Mouse (Mus musculus) spleen, adult 2 months (tissue): ENCODE measurements around the gene Gpr107. TPM values are rescaled to one million over a fixed set of nuclear protein-coding genes. Genes with fewer than 3 reads are reported as not detected.

Experiments
- DNase-seq, 2 experiments: peaks; one replicate each; pipeline versions ENCODE4 v3.0.0 to v3.0.0-alpha.2; 2012 to 2021; ENCODE audit warnings: low spot score in 2 of 2, low read depth in 1 of 2
- H3K27ac ChIP-seq: fragments of 200-500 bp; 2 replicates; pipeline ENCODE4 v1.5.1; 2012; ENCODE audit warnings: low read length, inconsistent platforms; ENCODE audit not compliant: insufficient read depth
- H3K27me3 ChIP-seq: fragments of 200-500 bp; 2 replicates; pipeline ENCODE4 v1.6.1; 2012; ENCODE audit warnings: mild to moderate bottlenecking, moderate library complexity, low read length, inconsistent platforms; ENCODE audit not compliant: control insufficient read depth, insufficient read depth
- H3K36me3 ChIP-seq: fragments of 200-500 bp; 2 replicates; pipeline ENCODE4 v1.6.1; 2012; ENCODE audit warnings: mild to moderate bottlenecking, low read length, inconsistent platforms; ENCODE audit not compliant: control insufficient read depth, insufficient read depth
- H3K4me1 ChIP-seq: fragments of 200-500 bp; 2 replicates; pipeline ENCODE4 v1.6.1; 2011; ENCODE audit warnings: inconsistent platforms; ENCODE audit not compliant: control insufficient read depth, insufficient read depth, insufficient read length
- H3K4me3 ChIP-seq: fragments of 200-500 bp; 2 replicates; pipeline ENCODE4 v1.5.1; 2011; ENCODE audit warnings: mild to moderate bottlenecking, inconsistent platforms; ENCODE audit not compliant: insufficient read depth, insufficient read length; ENCODE audit errors: extremely low read depth
- CTCF ChIP-seq: fragments of 200-500 bp; IDR thresholded peaks from 2 replicates; pipeline ENCODE4 v1.5.1; 2011; ENCODE audit warnings: mild to moderate bottlenecking, inconsistent platforms; ENCODE audit not compliant: insufficient read depth, insufficient read length, insufficient replicate concordance; ENCODE audit errors: extremely low read depth
- POLR2A ChIP-seq: fragments of 200-500 bp; IDR thresholded peaks from 2 replicates; pipeline ENCODE4 v1.6.1; 2011; ENCODE audit warnings: low read depth, low read length, inconsistent platforms
- WGBS: fragments of 180-500 bp; shearing (Covaris S2); methylation state at CpG from one replicate; pipeline ENCODE4 v1.1.7; 2018; 5-methylcytosine and 5-hydroxymethylcytosine counted together
- polyA plus RNA-seq: library from polyadenylated mRNA; depleted of rRNA; stranded (reverse); fragments of >200 nt; gene quantifications from 2 replicates; pipeline ENCODE4 v1.2.3, GENCODE M21; 2012

The Gpr107 gene
- polyA plus RNA-seq, 1 experiment: 15.0 TPM

DNA sequence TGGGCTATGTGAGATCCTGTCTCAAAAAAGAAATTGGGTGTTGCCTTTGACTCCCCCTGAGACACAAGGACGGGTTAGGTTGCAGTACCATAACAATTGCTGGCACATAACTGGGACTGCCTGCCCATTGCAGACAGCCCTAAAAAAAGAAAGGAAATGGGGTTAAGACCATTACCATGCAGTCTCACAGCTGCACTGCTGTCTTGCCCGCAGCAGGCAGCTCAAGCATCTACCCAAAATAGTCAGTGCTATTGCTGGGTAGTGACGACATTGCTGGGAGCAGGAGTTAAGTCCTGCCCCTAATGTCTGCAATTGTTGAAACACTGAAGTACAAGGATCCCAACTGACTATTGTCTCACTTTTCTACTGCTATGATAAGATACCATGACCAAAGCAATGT is 37.5 kb downstream of the Gpr107 start:
- Histone ChIP-seq H3K4me3 (no peak overlapping the region), H3K27me3 (no peaks in the 10 kb centered on the region), H3K4me1 (no peaks in the 10 kb centered on the region), H3K27ac (no peak overlapping the region), H3K36me3 (peaks cover 33% of the 10 kb centered on the region)
- TF ChIP-seq CTCF (no peak), POLR2A (no peak)
- no peak for DNase-seq
- WGBS: 83% methylated on average over 3 of the region's 3 CpGs

DNA sequence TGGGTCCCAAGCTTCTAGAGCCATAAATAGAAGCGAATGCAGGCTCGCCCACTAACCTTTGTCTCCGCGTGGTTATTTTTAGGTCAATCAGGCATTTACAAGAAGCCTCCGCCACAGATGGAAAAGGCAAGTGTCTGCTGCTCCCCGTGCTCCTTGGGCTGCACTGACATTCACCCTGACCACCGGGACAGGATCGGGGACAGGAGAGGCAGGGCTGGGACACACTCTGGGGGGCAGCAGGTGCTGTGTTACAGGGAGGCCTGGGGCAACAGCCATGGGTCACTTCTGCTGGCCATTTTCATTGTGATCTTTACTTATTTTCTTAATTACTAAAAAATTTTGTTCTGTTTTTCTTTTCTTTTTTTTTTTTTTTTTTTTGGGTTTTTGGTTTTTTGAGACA is 39.6 kb downstream of the Gpr107 start:
- H3K4me1 ChIP-seq: no peaks in the 10 kb centered on the region
- H3K27ac ChIP-seq: no peak overlapping the region
- H3K36me3 ChIP-seq: peaks cover 22% of the 10 kb centered on the region
- H3K27me3 ChIP-seq: no peaks in the 10 kb centered on the region
- DNase-seq: no peak
- H3K4me3 ChIP-seq: no peak overlapping the region
- WGBS: 89% methylated on average over 8 of the region's 8 CpGs
- TF ChIP-seq CTCF (no peak), POLR2A (no peak)

DNA sequence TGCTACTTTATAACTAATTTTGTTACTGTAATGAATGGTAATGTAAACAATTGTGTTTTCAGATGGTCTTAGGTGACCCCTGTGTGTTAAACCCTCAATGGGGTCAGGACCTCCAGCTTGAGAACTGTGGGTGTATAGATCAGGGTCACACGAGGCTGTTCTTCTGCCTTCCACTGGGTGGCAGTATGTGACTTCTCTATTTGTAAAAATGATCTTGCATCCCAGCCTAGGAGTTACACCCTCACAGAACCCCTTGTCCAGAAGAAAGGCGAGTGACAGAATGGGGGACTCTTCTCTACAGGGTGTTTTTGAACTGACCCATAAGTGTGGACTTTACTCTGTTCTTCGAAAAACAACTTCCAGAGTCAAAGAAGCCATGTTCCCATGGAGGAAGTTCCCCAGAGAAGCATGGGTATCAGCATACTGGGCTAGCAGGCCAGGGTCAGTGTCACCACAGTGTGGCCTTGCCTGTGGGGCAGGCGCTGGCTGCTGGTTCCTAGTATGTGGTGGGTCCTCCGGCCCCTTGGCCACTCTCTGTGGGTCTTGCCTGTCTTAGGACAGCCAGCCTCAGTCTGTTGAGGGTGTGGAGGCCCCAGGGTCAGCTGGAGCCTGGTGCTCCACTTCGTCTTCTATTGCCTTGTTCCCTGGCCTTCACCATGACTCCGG is 42.4 kb downstream of the Gpr107 start:
- TF ChIP-seq POLR2A: no peak
- TF ChIP-seq CTCF: peak; percentile 65; the same call in 1 of the 2 replicates
- Histone ChIP-seq H3K36me3 (peaks cover 14% of the 10 kb centered on the region; the same call in 1 of the 2 replicates), H3K4me3 (no peak overlapping the region), H3K27ac (no peak overlapping the region), H3K27me3 (no peaks in the 10 kb centered on the region), H3K4me1 (no peaks in the 10 kb centered on the region)
- 74% methylated on average over 7 of the region's 7 CpGs for WGBS
- peak; percentile 22 to 30 for DNase-seq

DNA sequence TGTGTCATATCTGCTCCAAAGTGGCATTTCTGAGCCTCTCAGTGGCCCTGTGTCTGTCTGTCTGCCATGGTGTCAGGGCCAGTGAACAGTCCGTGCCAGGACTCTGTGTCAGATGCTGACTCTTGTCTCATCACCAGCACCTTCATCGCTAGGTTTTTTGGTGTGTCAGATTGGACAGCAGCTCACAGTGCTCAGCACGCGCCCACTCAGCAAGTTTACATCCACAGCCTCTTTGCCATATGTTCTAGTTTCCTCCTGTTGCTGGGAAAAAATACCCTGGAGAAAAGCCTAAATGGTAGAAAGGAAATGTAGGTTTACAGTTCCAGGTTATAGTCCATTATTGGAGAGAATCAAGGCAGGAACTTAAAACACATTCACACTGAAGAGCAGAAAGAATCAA is 46.5 kb downstream of the Gpr107 start:
- no peak overlapping the region for H3K27ac ChIP-seq

DNA sequence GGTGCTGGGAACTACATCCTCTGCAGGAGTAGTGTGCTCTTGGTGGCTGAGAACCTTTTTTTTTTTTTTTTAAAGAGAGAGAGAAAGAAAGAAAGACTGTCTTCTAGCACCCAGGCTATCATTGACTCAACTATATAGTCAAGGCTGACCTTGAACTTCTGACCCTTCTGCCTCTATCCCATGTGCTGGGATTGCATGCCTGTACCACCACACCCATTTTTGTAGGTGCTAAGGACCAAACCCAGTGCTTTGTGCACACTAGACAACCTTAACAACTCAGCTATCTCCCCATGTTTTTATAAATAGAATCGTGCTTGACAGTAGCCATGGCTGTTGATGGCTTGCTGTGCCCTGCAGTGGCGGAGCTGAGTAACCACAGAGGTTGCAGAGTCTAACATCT is 47.9 kb downstream of the Gpr107 start:
- no peaks in the 10 kb centered on the region for H3K4me1 ChIP-seq
- TF ChIP-seq CTCF (no peak), POLR2A (no peak)
- no peak for DNase-seq
- no peak overlapping the region for H3K27ac ChIP-seq
- H3K4me3 ChIP-seq: no peak overlapping the region
- 70% methylated on average over 2 of the region's 2 CpGs for WGBS
- peaks cover 8% of the 10 kb centered on the region; the same call in 1 of the 2 replicates for H3K36me3 ChIP-seq
- H3K27me3 ChIP-seq: no peaks in the 10 kb centered on the region

More for the DNA sequence above, 46.5 kb downstream of the Gpr107 start:
- TF ChIP-seq POLR2A (no peak), CTCF (no peak)
- Histone ChIP-seq H3K4me1 (no peaks in the 10 kb centered on the region), H3K27me3 (no peaks in the 10 kb centered on the region), H3K36me3 (peaks cover 8% of the 10 kb centered on the region; the same call in 1 of the 2 replicates), H3K4me3 (no peak overlapping the region)
- whole genome bisulfite sequencing: 93% methylated on average over 4 of the region's 4 CpGs
- DNase-seq: no peak

DNA sequence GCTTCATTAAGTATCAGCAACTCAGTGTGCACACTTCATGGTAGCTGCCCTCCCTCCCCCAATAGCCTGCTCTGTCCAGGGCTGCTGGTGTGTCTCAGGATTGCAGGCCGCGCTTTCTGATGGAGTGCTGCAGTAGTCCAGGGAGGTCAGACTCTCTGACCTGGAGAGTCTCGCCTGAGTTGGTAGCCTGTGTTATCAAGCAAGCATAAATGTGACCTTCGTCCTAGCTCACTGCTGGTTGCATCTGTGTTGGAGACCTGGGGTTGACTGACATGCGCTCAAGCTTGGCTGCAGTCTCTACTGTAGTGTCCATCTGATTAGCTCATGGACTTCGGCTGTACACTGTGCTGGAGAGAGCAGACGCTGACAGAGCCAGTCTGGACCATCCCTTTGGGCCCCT is 49.7 kb downstream of the Gpr107 start:
- Histone ChIP-seq H3K27ac (no peak overlapping the region), H3K27me3 (no peaks in the 10 kb centered on the region), H3K4me1 (no peaks in the 10 kb centered on the region), H3K4me3 (no peak overlapping the region), H3K36me3 (peaks cover 8% of the 10 kb centered on the region; the same call in 1 of the 2 replicates)
- no peak for TF ChIP-seq POLR2A
- no peak for TF ChIP-seq CTCF
- DNase-seq: no peak
- 92% methylated on average over 7 of the region's 7 CpGs for WGBS

DNA sequence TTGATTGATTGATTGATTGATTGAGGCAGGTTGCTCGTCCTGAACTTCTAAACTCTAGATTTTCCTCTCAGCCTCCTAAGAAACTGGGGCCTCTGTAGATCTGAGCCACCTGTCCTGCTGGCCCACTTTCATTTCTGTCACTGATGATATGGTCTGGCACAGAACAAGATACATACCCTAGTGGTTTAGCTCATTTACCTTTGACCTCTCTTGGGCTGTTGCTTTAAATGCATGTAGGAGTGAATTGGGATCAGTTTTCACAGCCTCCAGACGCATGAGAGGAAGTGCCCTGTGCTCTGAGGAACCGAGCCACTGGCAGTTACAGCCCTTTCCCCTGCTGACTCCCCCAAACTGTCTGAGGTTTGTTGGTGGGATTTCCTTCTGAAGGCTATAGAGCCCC is 50.2 kb downstream of the Gpr107 start:
- no peak for TF ChIP-seq POLR2A
- TF ChIP-seq CTCF: no peak

More for the DNA sequence above, 50.2 kb downstream of the Gpr107 start:
- Histone ChIP-seq H3K27me3 (no peaks in the 10 kb centered on the region), H3K4me3 (no peak overlapping the region), H3K36me3 (peaks cover 9% of the 10 kb centered on the region; the same call in 1 of the 2 replicates), H3K4me1 (no peaks in the 10 kb centered on the region), H3K27ac (no peak overlapping the region)
- DNase-seq: no peak
- 42% methylated on average over 3 of the region's 3 CpGs for WGBS
